Mouse (Mus musculus): Measurements from ENCODE around the gene Slc9a8. TPM values are rescaled to one million over a fixed set of nuclear protein-coding genes. Genes with fewer than 3 reads are reported as not detected.

Slc9a8 gene
- polyA plus RNA-seq, 1 experiment = 26.4 TPM

DNA sequence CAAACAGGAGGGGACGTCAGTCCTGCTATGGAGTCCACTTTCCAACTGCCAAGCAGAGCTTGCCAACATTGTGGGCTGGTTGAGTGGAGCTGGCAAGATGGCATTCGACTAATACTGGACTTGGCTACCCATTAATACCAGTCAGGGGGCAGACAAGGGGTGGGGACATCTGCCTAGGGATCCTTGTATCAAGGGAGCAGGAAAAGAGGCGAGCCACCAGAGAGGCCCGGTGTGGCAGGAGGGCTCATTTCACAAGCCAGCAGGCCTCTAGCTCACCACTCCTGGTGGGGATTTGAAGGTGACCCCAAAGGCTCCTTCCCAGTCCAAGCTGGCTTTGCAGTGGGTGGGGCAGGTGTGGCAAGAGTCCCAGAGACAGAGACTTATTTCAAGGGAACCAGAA lies 61.2 kb downstream of the Slc9a8 start:
- TF ChIP-seq USF1 (IDR thresholded peaks at IDR 0.05; ENCODE audit: low read depth) (no peak), CEBPB (IDR thresholded peaks at IDR 0.05; ENCODE audit: insufficient read depth, poor library complexity, severe bottlenecking) (no peak), MYOG (IDR thresholded peaks at IDR 0.05; ENCODE audit: control insufficient read depth in 1 of 3, insufficient read depth in 1 of 3, insufficient read length in 2 of 3, low read depth in 2 of 3) (no peak), TCF12 (IDR thresholded peaks at IDR 0.05; ENCODE audit: insufficient read depth, poor library complexity, severe bottlenecking) (no peak), POLR2AphosphoS2 (IDR thresholded peaks at IDR 0.05; ENCODE audit: insufficient read length, low read depth) (no peak), E2F4 (IDR thresholded peaks at IDR 0.05; ENCODE audit: insufficient read depth) (no peak), TCF3 (IDR thresholded peaks at IDR 0.05; ENCODE audit: insufficient read length, low read depth) (no peak), MYOD1 (IDR thresholded peaks at IDR 0.05; ENCODE audit: control insufficient read depth in 1 of 3, insufficient read length in 2 of 3, low read depth in 2 of 3) (no peak), POLR2A (IDR thresholded peaks at IDR 0.05; ENCODE audit: insufficient read length, low read depth) (no peak), REST (IDR thresholded peaks at IDR 0.05; ENCODE audit: insufficient read depth, insufficient read length) (no peak), MAX (IDR thresholded peaks at IDR 0.05; ENCODE audit: low read depth) (no peak), SRF (IDR thresholded peaks at IDR 0.05; ENCODE audit: control insufficient read depth, insufficient read length, low read depth) (no peak)
- H3K79me2 ChIP-seq (ENCODE audit: control insufficient read depth, insufficient read depth) = peaks cover 51% of the 10 kb centered on the region
- H3K4me2 ChIP-seq (ENCODE audit: low read depth) = no peak overlapping the region
- H3K27me3 ChIP-seq (ENCODE audit: control insufficient read depth, insufficient read depth, insufficient read length) = no peaks in the 10 kb centered on the region
- H3K4me3 ChIP-seq = no peak overlapping the region
- H3ac ChIP-seq (ENCODE audit: control insufficient read depth, insufficient read length) = no peak overlapping the region
- peaks cover 36% of the 10 kb centered on the region for H3K36me3 ChIP-seq (ENCODE audit: control insufficient read depth, insufficient read depth)

- Histone ChIP-seq H3ac (ENCODE audit: control insufficient read depth, insufficient read length) (no peak overlapping the region), H3K79me2 (ENCODE audit: control insufficient read depth, insufficient read depth) (peaks cover 57% of the 10 kb centered on the region), H3K4me2 (ENCODE audit: low read depth) (no peak overlapping the region), H3K27me3 (ENCODE audit: control insufficient read depth, insufficient read depth, insufficient read length) (no peaks in the 10 kb centered on the region), H3K36me3 (ENCODE audit: control insufficient read depth, insufficient read depth) (peaks cover 34% of the 10 kb centered on the region), H3K4me3 (no peak overlapping the region)
- TF ChIP-seq MAX (IDR thresholded peaks at IDR 0.05; ENCODE audit: low read depth) (no peak), POLR2AphosphoS2 (IDR thresholded peaks at IDR 0.05; ENCODE audit: insufficient read length, low read depth) (no peak), SRF (IDR thresholded peaks at IDR 0.05; ENCODE audit: control insufficient read depth, insufficient read length, low read depth) (no peak), MYOD1 (IDR thresholded peaks at IDR 0.05; ENCODE audit: control insufficient read depth in 1 of 3, insufficient read length in 2 of 3, low read depth in 2 of 3) (no peak), REST (IDR thresholded peaks at IDR 0.05; ENCODE audit: insufficient read depth, insufficient read length) (no peak), POLR2A (IDR thresholded peaks at IDR 0.05; ENCODE audit: insufficient read length, low read depth) (no peak)
Observed at GRCm38 (mm10) chr2:167483081-167483826, 61.7 kb downstream of the Slc9a8 start.

DNA sequence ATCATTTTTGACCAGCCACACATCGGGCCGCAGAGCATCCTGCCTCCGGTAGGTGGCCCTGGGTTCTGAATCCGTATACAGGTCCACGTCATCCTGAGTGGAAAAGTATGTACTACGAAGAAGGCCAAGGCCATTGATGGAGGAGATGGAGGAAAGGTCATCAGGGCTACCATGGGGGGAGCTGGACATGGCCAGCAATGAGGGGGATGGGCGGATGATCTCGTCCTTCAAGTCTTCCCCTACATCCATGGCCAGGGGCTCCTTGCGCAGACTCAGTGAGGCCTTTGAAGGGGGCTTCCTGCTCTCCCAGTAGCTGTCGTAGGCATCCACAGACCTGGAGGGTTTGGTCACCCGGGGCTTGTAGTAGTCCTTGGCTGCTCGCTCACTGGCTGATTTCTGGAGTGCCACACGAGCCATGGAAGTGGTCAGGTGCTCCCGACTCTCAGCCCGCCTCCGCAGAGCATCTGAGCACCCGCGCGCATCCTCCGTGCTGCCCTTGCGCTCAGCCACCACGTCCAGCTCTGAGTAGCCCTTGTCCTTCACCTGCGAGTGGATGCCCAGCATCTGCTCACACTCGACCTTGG lies 62.4 kb downstream of the Slc9a8 start:
- peaks cover 34% of the 10 kb centered on the region for H3K36me3 ChIP-seq (ENCODE audit: control insufficient read depth, insufficient read depth)
- H3K4me3 ChIP-seq = no peak overlapping the region
- H3K79me2 ChIP-seq (ENCODE audit: control insufficient read depth, insufficient read depth) = peaks cover 63% of the 10 kb centered on the region
- no peaks in the 10 kb centered on the region for H3K27me3 ChIP-seq (ENCODE audit: control insufficient read depth, insufficient read depth, insufficient read length)
- H3K4me2 ChIP-seq (ENCODE audit: low read depth) = no peak overlapping the region
- no peak for TF ChIP-seq MAX (IDR thresholded peaks at IDR 0.05; ENCODE audit: low read depth)
- TF ChIP-seq REST (IDR thresholded peaks at IDR 0.05; ENCODE audit: insufficient read depth, insufficient read length) = no peak
- peak; percentile 19 for TF ChIP-seq POLR2AphosphoS2 (IDR thresholded peaks at IDR 0.05; ENCODE audit: insufficient read length, low read depth)
- TF ChIP-seq MYOD1 (IDR thresholded peaks at IDR 0.05; ENCODE audit: control insufficient read depth in 1 of 3, insufficient read length in 2 of 3, low read depth in 2 of 3) = no peak
- no peak for TF ChIP-seq TCF12 (IDR thresholded peaks at IDR 0.05; ENCODE audit: insufficient read depth, poor library complexity, severe bottlenecking)
- no peak overlapping the region for H3ac ChIP-seq (ENCODE audit: control insufficient read depth, insufficient read length)

GRCm38 (mm10) chr2:167484932-167485331 lies 63.4 kb downstream of the Slc9a8 start:
- Histone ChIP-seq H3K4me2 (ENCODE audit: low read depth) (no peak overlapping the region), H3K36me3 (ENCODE audit: control insufficient read depth, insufficient read depth) (peaks cover 30% of the 10 kb centered on the region), H3K4me3 (no peak overlapping the region)

GRCm38 (mm10) chr2:167485501-167486377 lies 64.2 kb downstream of the Slc9a8 start:
- no peak overlapping the region for H3K4me3 ChIP-seq
- H3K27me3 ChIP-seq (ENCODE audit: control insufficient read depth, insufficient read depth, insufficient read length) = no peaks in the 10 kb centered on the region
- H3K4me2 ChIP-seq (ENCODE audit: low read depth) = no peak overlapping the region
- H3K36me3 ChIP-seq (ENCODE audit: control insufficient read depth, insufficient read depth) = peaks cover 26% of the 10 kb centered on the region
- TF ChIP-seq CEBPB (IDR thresholded peaks at IDR 0.05; ENCODE audit: insufficient read depth, poor library complexity, severe bottlenecking) (no peak), REST (IDR thresholded peaks at IDR 0.05; ENCODE audit: insufficient read depth, insufficient read length) (no peak), USF1 (IDR thresholded peaks at IDR 0.05; ENCODE audit: low read depth) (no peak), E2F4 (IDR thresholded peaks at IDR 0.05; ENCODE audit: insufficient read depth) (no peak), MYOG (IDR thresholded peaks at IDR 0.05; ENCODE audit: control insufficient read depth in 1 of 3, insufficient read depth in 1 of 3, insufficient read length in 2 of 3, low read depth in 2 of 3) (no peak), TCF3 (IDR thresholded peaks at IDR 0.05; ENCODE audit: insufficient read length, low read depth) (no peak), SRF (IDR thresholded peaks at IDR 0.05; ENCODE audit: control insufficient read depth, insufficient read length, low read depth) (no peak), POLR2A (IDR thresholded peaks at IDR 0.05; ENCODE audit: insufficient read length, low read depth) (no peak), MAX (IDR thresholded peaks at IDR 0.05; ENCODE audit: low read depth) (no peak), MYOD1 (IDR thresholded peaks at IDR 0.05; ENCODE audit: control insufficient read depth in 1 of 3, insufficient read length in 2 of 3, low read depth in 2 of 3) (no peak)
- H3ac ChIP-seq (ENCODE audit: control insufficient read depth, insufficient read length) = no peak overlapping the region
- peaks cover 77% of the 10 kb centered on the region for H3K79me2 ChIP-seq (ENCODE audit: control insufficient read depth, insufficient read depth)

More at GRCm38 (mm10) chr2:167484932-167485331, 63.4 kb downstream of the Slc9a8 start:
- TF ChIP-seq POLR2A (IDR thresholded peaks at IDR 0.05; ENCODE audit: insufficient read length, low read depth) = peak; percentile 12
- TF ChIP-seq CEBPB (IDR thresholded peaks at IDR 0.05; ENCODE audit: insufficient read depth, poor library complexity, severe bottlenecking) = no peak
- no peak overlapping the region for H3ac ChIP-seq (ENCODE audit: control insufficient read depth, insufficient read length)
- peaks cover 73% of the 10 kb centered on the region for H3K79me2 ChIP-seq (ENCODE audit: control insufficient read depth, insufficient read depth)
- H3K27me3 ChIP-seq (ENCODE audit: control insufficient read depth, insufficient read depth, insufficient read length) = no peaks in the 10 kb centered on the region

Measured in myocyte (in vitro differentiated cells).